Mouse (Mus musculus): ENCODE measurements around the gene Pm20d1.

DNA sequence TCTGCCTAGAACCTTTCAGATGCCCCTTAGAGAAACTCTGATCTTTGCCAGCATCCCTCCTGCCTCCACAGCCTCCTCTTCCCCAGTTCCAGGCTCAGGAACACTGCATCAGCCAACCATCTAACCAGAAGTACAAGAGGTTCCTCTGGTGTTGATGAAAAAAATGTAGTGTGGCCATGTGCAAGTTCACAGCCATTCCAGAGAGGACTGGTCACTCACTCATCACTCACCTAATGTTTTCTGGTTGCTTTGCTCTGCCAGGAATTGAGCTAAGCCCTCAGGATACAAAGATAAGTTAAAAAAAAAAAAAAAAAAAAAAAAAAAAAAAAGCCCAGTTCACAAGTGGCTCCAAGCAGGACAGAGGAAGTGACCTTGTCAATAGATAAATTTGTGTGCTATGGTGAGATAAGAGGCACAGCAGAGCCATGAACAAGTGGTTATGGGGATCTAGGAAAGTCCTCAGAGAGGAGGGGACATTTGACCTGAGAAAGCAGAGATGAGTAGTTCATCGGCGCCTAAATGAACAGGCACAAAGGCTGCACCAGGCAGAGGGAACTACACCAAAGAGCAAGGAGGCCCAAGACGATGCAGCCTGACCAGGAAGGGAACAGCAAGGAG is 42.9 kb upstream of the Pm20d1 start:
- TF ChIP-seq CTCF (IDR thresholded peaks at IDR 0.05; ENCODE audit: borderline replicate concordance, control insufficient read depth, extremely low read depth, insufficient read depth, low read length, poor library complexity) (no peak), POLR2A (IDR thresholded peaks at IDR 0.05; ENCODE audit: control insufficient read depth, extremely low read depth, insufficient read depth, low read length, poor library complexity) (no peak)

Measured in thymus, adult 2 months (tissue).